Mouse (Mus musculus): Measurements from ENCODE around the gene Mief1.

DNA sequence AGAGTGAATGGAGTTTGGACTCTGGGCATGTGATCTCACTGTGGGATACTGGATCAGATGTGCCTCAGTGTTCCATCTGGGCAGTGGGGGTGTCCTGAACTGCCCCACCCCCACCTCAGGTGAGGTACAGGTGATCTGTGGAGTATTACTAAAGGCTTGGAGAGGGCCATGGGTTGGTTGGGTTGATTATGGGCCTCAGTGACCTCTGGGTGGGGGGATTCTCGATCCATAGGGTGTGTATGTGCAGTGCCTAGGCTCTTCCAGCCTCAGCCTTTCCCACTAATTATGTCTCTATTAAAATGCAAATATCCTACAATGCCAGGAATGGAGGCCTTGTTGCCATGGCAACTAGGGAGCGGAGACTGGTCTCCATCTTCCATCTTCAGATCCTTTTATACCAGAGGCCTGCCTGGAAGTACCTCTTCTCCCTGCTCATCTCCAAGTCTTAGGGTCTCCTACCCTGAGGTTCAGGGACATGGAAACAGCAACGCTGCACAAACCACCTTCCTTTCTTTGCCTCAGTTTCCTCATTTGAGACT is 38.1 kb downstream of the Mief1 start:
- TF ChIP-seq MYOG (IDR thresholded peaks at IDR 0.05; ENCODE audit: control insufficient read depth in 1 of 3, insufficient read depth in 1 of 3, insufficient read length in 2 of 3, low read depth in 2 of 3) (no peak), POLR2A (IDR thresholded peaks at IDR 0.05; ENCODE audit: insufficient read length, low read depth) (no peak), E2F4 (IDR thresholded peaks at IDR 0.05; ENCODE audit: insufficient read depth) (no peak), MAX (IDR thresholded peaks at IDR 0.05; ENCODE audit: low read depth) (no peak), REST (IDR thresholded peaks at IDR 0.05; ENCODE audit: insufficient read depth, insufficient read length) (no peak), USF1 (IDR thresholded peaks at IDR 0.05; ENCODE audit: low read depth) (no peak), POLR2AphosphoS2 (IDR thresholded peaks at IDR 0.05; ENCODE audit: insufficient read length, low read depth) (no peak)

All from myocyte (in vitro differentiated cells).